Mouse (Mus musculus) bone marrow, adult 2 months (tissue): ENCODE results near the gene Plcl2.

Experiments
- CTCF ChIP-seq: fragments of 200-500 bp; IDR thresholded peaks from 2 replicates; pipeline ENCODE4 v1.5.1; 2011; ENCODE audit warnings: low read length, control low read depth; ENCODE audit not compliant: control insufficient read depth, insufficient read depth
- POLR2A ChIP-seq: fragments of 200-500 bp; IDR thresholded peaks from 2 replicates; pipeline ENCODE4 v1.6.1; 2011; ENCODE audit warnings: low read depth, mild to moderate bottlenecking, control low read depth, low read length, borderline replicate concordance; ENCODE audit not compliant: control insufficient read depth

DNA sequence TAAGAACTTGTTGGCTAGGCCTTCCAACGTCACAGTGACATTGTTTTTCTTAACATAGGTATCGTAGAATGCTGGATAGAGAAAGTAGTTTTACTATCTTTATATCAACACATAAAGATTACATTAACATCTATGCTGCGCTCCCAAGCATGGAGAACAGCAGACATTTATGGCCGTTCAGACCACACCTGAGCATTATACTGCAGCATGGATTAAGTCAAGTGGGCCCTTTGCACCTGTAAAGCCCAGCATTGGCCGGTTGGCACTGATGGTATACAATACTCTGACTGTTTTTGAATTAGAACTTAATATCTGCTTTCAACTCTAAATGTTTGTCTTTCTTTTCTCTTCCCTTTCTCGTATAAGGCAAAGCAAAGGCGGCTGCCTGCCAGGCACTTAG is 4.8 kb downstream of the Plcl2 start:
- TF ChIP-seq POLR2A (no peak), CTCF (no peak)
